33 mouse cellular contexts compared by ENCODE assay signal in the genomic region with DNA sequence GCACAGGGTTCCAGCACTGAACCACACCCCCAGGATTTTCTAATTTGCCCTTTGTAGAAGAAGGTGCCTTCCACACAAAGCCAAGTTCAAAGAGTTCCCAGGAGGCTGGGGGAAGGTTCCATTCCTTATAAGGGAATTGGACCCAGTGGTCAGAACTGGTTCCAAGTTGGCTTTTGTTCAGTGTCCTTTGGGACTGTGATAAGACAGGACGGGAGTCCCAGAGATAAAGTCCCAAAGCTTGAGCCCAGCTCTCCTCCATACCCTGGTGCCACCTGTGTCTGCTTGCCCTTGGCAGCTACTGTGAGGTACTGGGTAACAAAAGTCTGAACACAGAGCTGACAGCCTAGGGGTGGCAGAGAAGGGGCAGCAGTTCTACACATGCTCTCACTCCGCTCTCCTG. TPM values are rescaled to one million over a fixed set of nuclear protein-coding genes. Genes with fewer than 3 reads are reported as not detected.
DNase-seq lines count a peak whose midpoint lies in the region; ATAC-seq and TF ChIP-seq lines count a peak whose summit lies in the region.
"Had no signal": no experiment of that assay in that cellular context is flagged by ENCODE, and none has a peak within 500 bp of the region (broad histone marks: within the 10 kb centered on the region; RNA-seq: fewer than 3 reads in every experiment).

No protein-coding gene starts in this region.

- no peak; the same call in 1 of the 2 replicates for TF ChIP-seq POLR2A in heart, adult 2 months (IDR thresholded peaks at IDR 0.05; ENCODE audit: insufficient read depth, low read depth, low read length)
- TF ChIP-seq POLR2A in kidney, adult 2 months (IDR thresholded peaks at IDR 0.05; ENCODE audit: low read depth, low read length), result no peak

- peaks cover 3% of the 10 kb centered on the region; the same call in 1 of the 2 replicates for H3K9me3 ChIP-seq in heart, embryonic 12.5 days (replicated peaks)
- H3K9me3 ChIP-seq: embryonic facial prominence, embryonic 15.5 days; lung, embryonic 15.5 days; stomach, embryonic 15.5 days had no signal

- TF ChIP-seq EP300 in heart, adult 2 months (IDR thresholded peaks at IDR 0.05; ENCODE audit: insufficient read depth, low read depth, low read length), result peak; percentile 75

- H3K9ac ChIP-seq in heart, adult 2 months (ENCODE audit: low read depth, low read length), result no peak overlapping the region
- H3K9ac ChIP-seq in heart, embryonic 12.5 days, result no peak overlapping the region
- H3K9ac ChIP-seq: embryonic facial prominence, embryonic 15.5 days; forebrain, embryonic 15.5 days; hindbrain, embryonic 15.5 days; limb, embryonic 13.5 days; liver, embryonic 14.5 days; lung, embryonic 15.5 days; neural tube, embryonic 13.5 days; stomach, embryonic 15.5 days had no signal

- intact Hi-C loops in heart, adult 2 months (cut with DNase I), result no loop called here
- intact Hi-C loops in heart, postnatal 25 days (cut with DNase I), result loop anchor here (10.0 kb wide), 1 partner anchor 245 kb away; no protein-coding TSS in a partner anchor

- peaks cover 1% of the 10 kb centered on the region; the same call in 1 of the 2 replicates for H3K4me1 ChIP-seq in heart, adult 2 months (ENCODE audit: control insufficient read depth, insufficient read depth, low read length)
- no peaks in the 10 kb centered on the region for H3K4me1 ChIP-seq in heart, embryonic 12.5 days (replicated peaks)
- no peaks in the 10 kb centered on the region for H3K4me1 ChIP-seq in kidney, adult 2 months (ENCODE audit: control insufficient read depth, insufficient read depth, low read length)
- H3K4me1 ChIP-seq: embryonic facial prominence, embryonic 15.5 days; forebrain, embryonic 15.5 days; hindbrain, embryonic 15.5 days; limb, embryonic 13.5 days; lung, embryonic 15.5 days; neural tube, embryonic 13.5 days; stomach, embryonic 15.5 days had no signal

- no peaks in the 10 kb centered on the region for H3K36me3 ChIP-seq in heart, adult 2 months (ENCODE audit: control insufficient read depth, insufficient read depth, low read length)
- no peaks in the 10 kb centered on the region for H3K36me3 ChIP-seq in heart, embryonic 12.5 days
- no peaks in the 10 kb centered on the region for H3K36me3 ChIP-seq in kidney, adult 2 months (ENCODE audit: control insufficient read depth, insufficient read depth, low read length)
- H3K36me3 ChIP-seq: embryonic facial prominence, embryonic 15.5 days; forebrain, embryonic 15.5 days; hindbrain, embryonic 15.5 days; limb, embryonic 13.5 days; lung, embryonic 15.5 days; neural tube, embryonic 13.5 days; stomach, embryonic 15.5 days had no signal

- H3K27ac ChIP-seq in heart, adult 2 months, result peak overlapping the region; percentile 51; the same call in 1 of the 2 replicates
- H3K27ac ChIP-seq in heart, embryonic 12.5 days (ENCODE audit: poor library complexity, severe bottlenecking), result no peak overlapping the region
- no peak overlapping the region for H3K27ac ChIP-seq in kidney, adult 2 months (ENCODE audit: insufficient read depth, low read depth, low read length)
- H3K27ac ChIP-seq: embryonic facial prominence, embryonic 15.5 days; forebrain, embryonic 15.5 days; hindbrain, embryonic 15.5 days; limb, embryonic 13.5 days; liver, embryonic 14.5 days; lung, embryonic 15.5 days; neural tube, embryonic 13.5 days; stomach, embryonic 15.5 days had no signal

- ATAC-seq in heart, embryonic 12.5 days (ENCODE audit: insufficient number of reproducible peaks, low FRiP score), result no peak
- 0 out of 2 replicates have a peak, but pooled peaks have one; percentile 16 for ATAC-seq in erythroblast, adult 5-6 weeks (replicated peaks; ENCODE audit: low FRiP score, poor library complexity, severe bottlenecking)
- ATAC-seq: forebrain, embryonic 15.5 days had no signal

- DNase-seq in adrenal gland, adult 2 months, result peak; percentile 60
- no peak for DNase-seq in adrenal gland, postnatal 25 days
- DNase-seq in heart, adult 2 months, result peak in 1 of 2 experiments; percentile 74
- DNase-seq in heart, postnatal 25 days (ENCODE audit: low spot score), result peak; percentile 13
- DNase-seq in thymus, postnatal 0 days (ENCODE audit: low spot score), result no peak
- no peak for DNase-seq in kidney, adult 2 months
- DNase-seq: cerebellum, adult 9-10 months; kidney, postnatal 36 days; lung, postnatal 36 days; midbrain, embryonic 14.5 days; right cerebral cortex, adult 18-20 months; thymus, adult 2 months had no signal

- no peaks in the 10 kb centered on the region for H3K79me2 ChIP-seq in heart, adult 2 months (replicated peaks; ENCODE audit: control insufficient read depth, insufficient read depth, low read length)

- no peak overlapping the region for H3K4me2 ChIP-seq in heart, embryonic 12.5 days
- H3K4me2 ChIP-seq: embryonic facial prominence, embryonic 15.5 days; forebrain, embryonic 15.5 days; hindbrain, embryonic 15.5 days; limb, embryonic 13.5 days; lung, embryonic 15.5 days; neural tube, embryonic 13.5 days; stomach, embryonic 15.5 days had no signal

- H3K4me3 ChIP-seq in heart, adult 2 months, result no peak overlapping the region
- no peak overlapping the region for H3K4me3 ChIP-seq in heart, embryonic 12.5 days
- no peak overlapping the region for H3K4me3 ChIP-seq in kidney, adult 2 months (ENCODE audit: insufficient read depth, low read depth, low read length)
- H3K4me3 ChIP-seq: embryonic facial prominence, embryonic 15.5 days; forebrain, embryonic 15.5 days; hindbrain, embryonic 15.5 days; limb, embryonic 13.5 days; lung, embryonic 15.5 days; megakaryocyte, embryonic 14.5 days; myocyte; neural tube, embryonic 13.5 days; stomach, embryonic 15.5 days had no signal

- 36% methylated on average over 2 of the region's 2 CpGs for WGBS in heart, adult 2 months
- WGBS in heart, embryonic 12.5 days, result 70% methylated on average over 2 of the region's 2 CpGs
- 79% methylated on average over 2 of the region's 2 CpGs for WGBS in kidney, adult 2 months

- TF ChIP-seq CTCF in heart, adult 2 months (IDR thresholded peaks at IDR 0.05), result no peak
- TF ChIP-seq CTCF in kidney, adult 2 months (conservative IDR thresholded peaks at IDR 0.05; ENCODE audit: insufficient read depth, insufficient read length, low read depth, low read length), result no peak

- no peaks in the 10 kb centered on the region for H3K27me3 ChIP-seq in heart, adult 2 months (ENCODE audit: control insufficient read depth, insufficient read depth, low read length)
- no peaks in the 10 kb centered on the region for H3K27me3 ChIP-seq in heart, embryonic 12.5 days (replicated peaks)
- H3K27me3 ChIP-seq in kidney, adult 2 months (replicated peaks; ENCODE audit: control insufficient read depth, insufficient read depth, low read length), result peaks cover 1% of the 10 kb centered on the region; the same call in 1 of the 2 replicates
- H3K27me3 ChIP-seq: forebrain, embryonic 15.5 days; hindbrain, embryonic 15.5 days; limb, embryonic 13.5 days; lung, embryonic 15.5 days; neural tube, embryonic 13.5 days; stomach, embryonic 15.5 days had no signal

RNA-seq across cellular contexts. Expression of gene Trim50, which starts 6.7 kb away (rescaled TPM):
- total RNA-seq in adrenal gland, adult 2 months (2021), result not detected
- polyA plus RNA-seq in adrenal gland, adult 2 months (2012; rRNA removed), result 0.09 TPM in 1 of 2 replicates, not detected in the other
- not detected in 2 replicates for total RNA-seq in adrenal gland, postnatal 25 days (2021)
- under 1 TPM; 0.11 to 0.18 TPM for total RNA-seq in heart, adult 2 months (2021)
- polyA plus RNA-seq in heart, adult 2 months (2012; rRNA removed), result not detected in 2 replicates
- not detected in 2 replicates for polyA plus RNA-seq in heart, embryonic 12.5 days (2016; fragmentation: Nextera tagmentation; extraction: Ambion mirVana)
- total RNA-seq in erythroblast, adult 5-6 weeks (2015; ENCODE audit: low replicate concordance), result not detected in 2 replicates
- total RNA-seq in erythroblast, adult 5-6 weeks (2017; ENCODE audit: low replicate concordance), result not detected in 2 replicates
- not detected for total RNA-seq in heart, postnatal 25 days (2021)
- not detected in 2 replicates for polyA plus RNA-seq in thymus, postnatal 0 days (2015; fragmentation: Nextera tagmentation; extraction: Ambion mirVana)
- polyA plus RNA-seq in kidney, adult 2 months (2012; rRNA removed), result 0.06 TPM in 1 of 2 replicates, not detected in the other
- total RNA-seq: common myeloid progenitor, adult 5-6 weeks; gastrocnemius, adult 8-10 months; hematopoietic stem cell, adult 5-6 weeks; layer of hippocampus, adult 8-10 months; left cerebral cortex, adult 18-20 months; left cerebral cortex, postnatal 25 days had no signal
- polyA plus RNA-seq: embryonic facial prominence, embryonic 15.5 days; forebrain, embryonic 15.5 days; gonadal fat pad, adult 2 months; hindbrain, embryonic 15.5 days; intestine, embryonic 14.5 days; kidney, embryonic 14.5 days; limb, embryonic 13.5 days; liver, embryonic 14.5 days; lung, embryonic 15.5 days; midbrain, embryonic 14.5 days; myocyte; neural tube, embryonic 13.5 days; thymus, adult 2 months had no signal

RNA-seq across cellular contexts. Expression of gene Fkbp6, which starts 9.9 kb away (rescaled TPM):
- not detected for total RNA-seq in adrenal gland, adult 2 months (2021)
- 0.08 TPM in 1 of 2 replicates, not detected in the other for polyA plus RNA-seq in adrenal gland, adult 2 months (2012; rRNA removed)
- 0.30 TPM in 1 of 2 replicates, not detected in the other for total RNA-seq in adrenal gland, postnatal 25 days (2021)
- total RNA-seq in heart, adult 2 months (2021), result under 1 TPM; 0.31 to 0.41 TPM
- polyA plus RNA-seq in heart, adult 2 months (2012; rRNA removed), result 0.26 TPM in 1 of 2 replicates, not detected in the other
- 0.22 TPM in 1 of 2 replicates, not detected in the other for polyA plus RNA-seq in heart, embryonic 12.5 days (2016; fragmentation: Nextera tagmentation; extraction: Ambion mirVana)
- total RNA-seq in erythroblast, adult 5-6 weeks (2015; ENCODE audit: low replicate concordance), result not detected in 2 replicates
- total RNA-seq in erythroblast, adult 5-6 weeks (2017; ENCODE audit: low replicate concordance), result not detected in 2 replicates
- 1 to 10 TPM in 1 of 2 experiments, under 1 TPM in 1; 0.31 to 1.1 TPM for total RNA-seq in heart, postnatal 25 days (2021)
- polyA plus RNA-seq in thymus, postnatal 0 days (2015; fragmentation: Nextera tagmentation; extraction: Ambion mirVana), result 0.16 TPM in 1 of 2 replicates, not detected in the other
- 0.07 and 0.08 TPM in 2 replicates for polyA plus RNA-seq in kidney, adult 2 months (2012; rRNA removed)
- total RNA-seq: common myeloid progenitor, adult 5-6 weeks; gastrocnemius, adult 8-10 months; hematopoietic stem cell, adult 5-6 weeks; left cerebral cortex, adult 18-20 months had no signal
- polyA plus RNA-seq: embryonic facial prominence, embryonic 15.5 days; gonadal fat pad, adult 2 months; kidney, embryonic 14.5 days; limb, embryonic 13.5 days; lung, embryonic 15.5 days; myocyte; thymus, adult 2 months had no signal

RNA-seq across cellular contexts. Expression of gene Nsun5, which starts 10.0 kb away (rescaled TPM):
- 10 to 100 TPM; 16.8 to 23.0 TPM for total RNA-seq in adrenal gland, adult 2 months (2021)
- polyA plus RNA-seq in adrenal gland, adult 2 months (2012; rRNA removed), result 34.1 and 35.0 TPM in 2 replicates
- total RNA-seq in adrenal gland, postnatal 25 days (2021), result 22.6 and 25.0 TPM in 2 replicates
- total RNA-seq in heart, adult 2 months (2021), result 10 to 100 TPM; 14.1 to 18.3 TPM
- polyA plus RNA-seq in heart, adult 2 months (2012; rRNA removed), result 21.6 and 25.4 TPM in 2 replicates
- polyA plus RNA-seq in heart, embryonic 12.5 days (2016; fragmentation: Nextera tagmentation; extraction: Ambion mirVana), result 17.4 and 18.1 TPM in 2 replicates
- total RNA-seq in erythroblast, adult 5-6 weeks (2015; ENCODE audit: low replicate concordance), result 0.77 and 4.6 TPM in 2 replicates
- total RNA-seq in erythroblast, adult 5-6 weeks (2017; ENCODE audit: low replicate concordance), result 1.7 and 3.2 TPM in 2 replicates
- total RNA-seq in heart, postnatal 25 days (2021), result 10 to 100 TPM; 15.5 to 17.5 TPM
- polyA plus RNA-seq in thymus, postnatal 0 days (2015; fragmentation: Nextera tagmentation; extraction: Ambion mirVana), result 37.5 and 40.1 TPM in 2 replicates
- 23.6 and 27.1 TPM in 2 replicates for polyA plus RNA-seq in kidney, adult 2 months (2012; rRNA removed)

RNA-seq across cellular contexts. Expression of gene Pom121, which starts 34.6 kb away (rescaled TPM):
- 10 to 100 TPM; 18.7 to 23.3 TPM for total RNA-seq in adrenal gland, adult 2 months (2021)
- 32.7 and 36.3 TPM in 2 replicates for polyA plus RNA-seq in adrenal gland, adult 2 months (2012; rRNA removed)
- total RNA-seq in adrenal gland, postnatal 25 days (2021), result 24.6 and 25.7 TPM in 2 replicates
- 10 to 100 TPM; 12.3 to 13.1 TPM for total RNA-seq in heart, adult 2 months (2021)
- polyA plus RNA-seq in heart, adult 2 months (2012; rRNA removed), result 9.2 and 11.3 TPM in 2 replicates
- polyA plus RNA-seq in heart, embryonic 12.5 days (2016; fragmentation: Nextera tagmentation; extraction: Ambion mirVana), result 14.7 and 16.5 TPM in 2 replicates
- 13.8 and 21.3 TPM in 2 replicates for total RNA-seq in erythroblast, adult 5-6 weeks (2015; ENCODE audit: low replicate concordance)
- 2.8 and 4.3 TPM in 2 replicates for total RNA-seq in erythroblast, adult 5-6 weeks (2017; ENCODE audit: low replicate concordance)
- 10 to 100 TPM; 11.1 to 13.6 TPM for total RNA-seq in heart, postnatal 25 days (2021)
- polyA plus RNA-seq in thymus, postnatal 0 days (2015; fragmentation: Nextera tagmentation; extraction: Ambion mirVana), result 8.5 and 10.4 TPM in 2 replicates
- 10.1 and 12.6 TPM in 2 replicates for polyA plus RNA-seq in kidney, adult 2 months (2012; rRNA removed)

Comparison
In these comparisons a context has a peak if more than half of its experiments do, and no peak if none do; other contexts are left out.
1. DNase-seq: peak in adrenal gland, adult 2 months (single experiment) and heart, postnatal 25 days (single experiment); none in adrenal gland, postnatal 25 days (single experiment), thymus, postnatal 0 days (single experiment) and kidney, adult 2 months (single experiment).